Mouse (Mus musculus): ENCODE measurements around the gene Rfx7.

DNA sequence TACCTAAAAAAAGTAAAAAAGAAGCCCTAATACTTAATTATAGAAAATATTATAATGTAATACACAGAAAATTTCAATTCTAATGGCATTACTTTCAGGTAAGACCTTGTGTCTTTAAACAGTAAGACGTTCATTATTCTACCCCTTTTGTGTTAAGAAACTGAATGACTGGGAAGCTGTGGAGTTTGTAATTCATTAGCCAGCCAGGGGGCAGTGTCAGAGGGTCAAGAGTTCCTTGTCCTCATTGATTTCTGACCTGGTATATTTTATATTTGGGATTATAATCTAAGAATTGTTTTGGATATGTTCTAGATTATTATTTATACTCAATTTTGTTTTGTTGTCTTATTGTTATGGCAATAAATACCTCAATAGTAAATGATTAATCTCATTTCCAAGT is 5.0 kb downstream of the Rfx7 start:
- TF ChIP-seq CTCF (IDR thresholded peaks at IDR 0.05; ENCODE audit: low read depth) (no peak), EP300 (IDR thresholded peaks at IDR 0.05; ENCODE audit: low read depth) (no peak)
